Mouse (Mus musculus) lung, postnatal 0 days (tissue): ENCODE results near the gene Zfr.

ENCODE experiments used
- CTCF ChIP-seq: IDR thresholded peaks from 2 replicates; pipeline ENCODE4 v1.5.1; 2016; ENCODE audit warnings: antibody characterized with exemption, mild to moderate bottlenecking
- EP300 ChIP-seq: IDR thresholded peaks from 2 replicates; pipeline ENCODE4 v1.6.1; 2016; ENCODE audit warnings: antibody characterized with exemption, mild to moderate bottlenecking, control low read depth

DNA sequence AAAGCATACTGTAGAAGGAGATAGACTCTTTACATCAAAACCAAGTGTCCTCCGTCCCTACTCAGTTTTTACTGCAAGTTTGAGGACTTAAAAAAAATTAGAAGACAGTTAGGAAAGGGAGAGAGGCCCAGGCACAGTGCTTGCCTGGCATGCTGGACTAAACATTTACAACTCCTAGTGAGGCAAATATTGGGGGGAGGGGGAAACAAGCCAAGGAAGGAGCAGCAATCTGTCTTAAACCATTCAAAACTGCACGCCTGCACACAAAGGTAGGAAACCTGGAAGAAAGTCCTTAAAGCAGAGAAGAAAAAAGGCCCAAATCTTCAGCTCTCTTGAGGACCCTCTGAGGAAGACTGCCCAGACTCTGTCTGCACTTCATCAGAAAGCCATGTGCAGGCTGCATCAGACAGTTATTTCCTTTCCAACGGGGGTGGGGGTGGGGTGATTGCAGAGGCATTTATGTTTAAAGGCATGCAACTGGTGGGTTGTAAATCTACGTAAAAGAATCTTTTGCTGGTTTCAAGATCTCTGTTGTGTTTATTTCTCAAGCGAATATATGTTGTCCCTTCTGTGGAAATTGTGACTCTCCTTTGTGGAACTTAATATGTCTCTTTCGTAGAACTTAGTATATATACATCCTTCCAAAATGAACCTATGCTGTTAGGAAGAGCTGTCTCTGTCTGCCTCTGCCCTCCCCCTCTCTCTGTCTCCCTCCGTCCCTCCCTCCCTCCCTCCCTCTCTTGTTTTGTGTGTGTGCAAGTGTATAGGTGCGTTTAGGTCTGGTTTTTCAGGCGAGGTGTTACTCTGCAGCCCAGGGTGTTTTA lies 49.0 kb upstream of the Zfr start:
- no peak for TF ChIP-seq CTCF
- TF ChIP-seq EP300: no peak
